Mouse (Mus musculus) ES-E14 (cell line): Measurements from ENCODE around the gene 1700020D05Rik.

ENCODE experiments used
- CHD2 ChIP-seq: IDR thresholded peaks from 2 replicates; pipeline ENCODE4 v1.6.1; 2014; ENCODE audit warnings: mild to moderate bottlenecking, low read depth, low read length, inconsistent platforms
- MAFK ChIP-seq: IDR thresholded peaks from 2 replicates; pipeline ENCODE4 v1.6.1; 2014; ENCODE audit warnings: mild to moderate bottlenecking, low read depth, low read length, inconsistent platforms; ENCODE audit not compliant: insufficient read depth
- ZC3H11A ChIP-seq: IDR thresholded peaks from 2 replicates; pipeline ENCODE4 v1.6.1; 2012; ENCODE audit warnings: low read depth, mild to moderate bottlenecking, inconsistent platforms, low read length, borderline replicate concordance

GRCm38 (mm10) chr19:5466916-5467500, 36.6 kb downstream of the 1700020D05Rik start:
- TF ChIP-seq CHD2: no peak
- no peak for TF ChIP-seq ZC3H11A
- TF ChIP-seq MAFK: no peak
